Mouse (Mus musculus): Measurements from ENCODE around the gene Pqbp1.
"Not testable (repeated sequence)": the region's sequence is repeated elsewhere in the genome, so short reads cannot be mapped to it uniquely, and the experiment has no call there.

The Pqbp1 gene

GRCm38 (mm10) chrX:7898880-7899874 is at the start of gene Pqbp1, which contains the start of gene Timm17b:
Gene Pqbp1 (minus strand): TSS chrX:7899269.
Gene Timm17b (plus strand): TSS chrX:7899357.
- DNase-seq (ENCODE audit: low spot score in 2 of 2) = peak; percentile 84 to 87

GRCm38 (mm10) chrX:7947900-7948492 is 48.9 kb upstream of the Pqbp1 start:
- DNase-seq (ENCODE audit: low spot score in 2 of 2) = peak; percentile 86 to 88

GRCm38 (mm10) chrX:7947108-7947899 is 48.2 kb upstream of the Pqbp1 start, which contains the start of gene Hdac6:
Gene Hdac6 (minus strand): TSS chrX:7947889.
- DNase-seq (ENCODE audit: low spot score in 2 of 2) = no peak

DNA sequence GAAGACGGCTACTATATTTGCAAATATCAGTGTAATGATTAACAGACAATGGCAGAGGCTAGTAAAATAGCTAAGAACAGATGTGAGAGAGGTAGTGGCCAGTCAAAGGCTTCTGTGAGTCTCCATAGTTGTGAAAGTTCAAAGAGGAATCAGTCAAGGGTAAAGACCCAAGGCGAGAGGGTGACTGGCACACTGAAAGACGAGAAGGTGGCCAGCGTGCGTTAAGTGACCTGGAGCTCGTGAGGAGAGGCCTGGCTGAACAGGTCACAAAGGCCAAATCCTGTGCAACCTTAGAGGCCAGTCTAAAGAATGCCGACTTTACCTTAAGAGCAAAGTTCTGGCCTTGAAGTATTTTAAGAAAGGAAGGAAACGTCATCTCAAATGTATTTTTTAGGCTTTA is 46.5 kb upstream of the Pqbp1 start:
- no peak for DNase-seq (ENCODE audit: low spot score in 2 of 2)

DNA sequence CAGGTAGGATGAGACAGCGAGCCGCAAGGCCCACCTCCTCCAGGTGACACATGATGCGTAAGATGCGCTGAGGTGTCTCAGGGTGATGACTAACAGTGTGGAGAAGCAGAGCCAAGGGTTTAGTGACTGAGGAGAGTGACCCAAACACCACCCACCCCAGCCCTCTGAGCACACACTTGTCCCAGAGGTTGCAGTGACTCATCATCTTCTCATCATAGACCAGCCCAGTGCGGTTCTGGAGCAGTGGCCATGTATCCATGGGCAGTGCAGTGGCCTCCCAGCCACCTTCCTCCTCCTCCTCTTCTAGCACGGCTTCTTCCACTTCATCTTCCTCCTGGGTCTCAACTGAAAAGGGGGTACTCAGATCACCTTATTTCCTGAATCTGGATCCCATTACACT is 38.6 kb upstream of the Pqbp1 start:
- DNase-seq (ENCODE audit: low spot score in 2 of 2) = no peak

GRCm38 (mm10) chrX:7936874-7937273 is 37.8 kb upstream of the Pqbp1 start:
- DNase-seq (ENCODE audit: low spot score in 2 of 2) = no peak

- DNase-seq (ENCODE audit: low spot score in 2 of 2) = no peak
Measured at GRCm38 (mm10) chrX:7928270-7928790, 29.3 kb upstream of the Pqbp1 start, which contains the start of gene Eras. Gene Eras (minus strand): TSS chrX:7928607.

GRCm38 (mm10) chrX:7927116-7927515 is 28.0 kb upstream of the Pqbp1 start:
- no peak for DNase-seq (ENCODE audit: low spot score in 2 of 2)

DNA sequence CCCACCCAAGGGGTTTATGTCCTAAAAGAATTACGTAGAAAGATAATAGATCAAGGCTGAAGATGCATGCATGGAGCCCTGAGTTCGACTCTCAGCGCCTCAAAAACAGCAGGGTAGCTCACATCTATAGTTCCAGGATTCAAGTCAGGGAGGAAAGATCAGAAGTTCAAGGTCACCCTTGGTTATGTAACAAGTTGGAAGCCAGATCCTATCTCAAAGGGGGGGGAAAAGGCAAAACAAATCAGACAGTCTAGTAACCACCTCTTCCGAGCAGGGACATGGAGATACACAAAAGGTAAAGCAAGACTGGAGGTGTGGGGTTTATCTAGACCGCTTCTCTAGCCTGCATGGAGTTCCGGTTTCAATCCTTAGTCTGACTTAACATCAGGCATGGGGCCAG is 27.2 kb upstream of the Pqbp1 start:
- DNase-seq (ENCODE audit: low spot score in 2 of 2) = no peak

DNA sequence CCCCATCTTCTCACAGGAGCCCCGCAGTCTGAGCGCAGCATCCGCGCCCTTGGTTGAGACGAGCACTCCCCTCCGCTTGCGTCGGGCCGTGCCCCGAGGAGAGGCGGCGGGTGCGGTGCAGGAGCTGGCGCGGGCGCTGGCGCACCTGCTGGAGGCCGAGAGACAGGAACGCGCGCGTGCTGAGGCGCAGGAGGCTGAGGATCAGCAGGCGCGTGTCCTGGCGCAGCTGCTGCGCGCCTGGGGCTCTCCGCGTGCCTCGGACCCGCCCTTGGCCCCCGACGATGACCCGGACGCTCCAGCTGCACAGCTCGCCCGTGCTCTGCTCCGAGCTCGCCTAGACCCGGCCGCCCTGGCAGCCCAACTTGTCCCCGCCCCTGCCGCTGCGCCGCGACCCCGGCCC is 23.0 kb upstream of the Pqbp1 start:
- no peak for DNase-seq (ENCODE audit: low spot score in 2 of 2)

- no peak for DNase-seq (ENCODE audit: low spot score in 2 of 2)
Measured at GRCm38 (mm10) chrX:7919601-7920383, 20.7 kb upstream of the Pqbp1 start, which contains the start of gene Pcsk1n. Gene Pcsk1n (plus strand): TSS chrX:7919822.

DNA sequence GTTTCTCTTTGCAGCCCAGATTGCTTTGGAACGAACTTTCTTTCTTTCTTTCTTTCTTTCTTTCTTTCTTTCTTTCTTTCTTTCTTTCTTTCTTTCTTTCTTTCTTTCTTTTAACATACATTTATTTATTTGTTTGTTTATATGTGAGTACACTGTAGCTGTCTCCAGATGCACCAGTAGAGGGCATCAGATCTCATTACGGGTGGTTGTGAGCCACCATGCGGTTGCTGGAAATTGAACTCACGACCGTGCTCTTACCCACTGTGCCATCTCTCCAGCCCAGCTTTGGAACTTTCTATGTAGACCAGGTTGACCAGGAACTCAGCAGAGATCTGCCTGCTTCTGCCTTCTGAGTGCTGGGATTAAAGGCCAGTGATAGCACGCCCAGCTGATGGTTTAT is 18.9 kb upstream of the Pqbp1 start:
- DNase-seq (ENCODE audit: low spot score in 2 of 2) = not testable (repeated sequence)

- DNase-seq (ENCODE audit: low spot score in 2 of 2) = peak in 1 of 2 experiments; percentile 20
Measured at GRCm38 (mm10) chrX:7915669-7916068, 16.6 kb upstream of the Pqbp1 start.

GRCm38 (mm10) chrX:7910473-7910872 is 11.4 kb upstream of the Pqbp1 start:
- no peak for DNase-seq (ENCODE audit: low spot score in 2 of 2)

- not testable (repeated sequence) for DNase-seq (ENCODE audit: low spot score in 2 of 2)
Measured at GRCm38 (mm10) chrX:7909242-7909641, 10.2 kb upstream of the Pqbp1 start, which contains the start of gene Gm10490. Gene Gm10490 (plus strand): TSS chrX:7909542.

DNA sequence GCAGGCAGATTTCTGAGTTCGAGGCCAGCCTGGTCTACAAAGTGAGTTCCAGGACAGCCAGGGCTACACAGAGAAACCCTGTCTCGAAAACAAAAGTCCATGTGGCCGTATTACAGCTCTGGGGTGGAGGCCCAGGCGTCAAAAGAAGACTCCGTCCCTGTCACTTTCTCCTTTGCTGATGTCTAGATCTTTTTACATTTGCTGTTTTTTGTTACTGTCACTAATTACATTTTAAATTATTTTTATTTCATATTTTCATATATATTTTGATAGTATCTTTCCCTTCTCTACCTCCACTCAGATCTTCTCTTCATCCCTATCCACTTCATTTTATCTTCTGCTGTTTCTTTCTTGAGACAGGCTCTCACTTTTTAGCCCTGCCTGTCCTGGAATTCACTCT is 8.7 kb upstream of the Pqbp1 start, which contains the start of gene Gm10491:
Gene Gm10491 (minus strand): TSS at position 101 of the 400 bp plus-strand sequence.
- no peak for DNase-seq (ENCODE audit: low spot score in 2 of 2)

GRCm38 (mm10) chrX:7904441-7904840 is 5.4 kb upstream of the Pqbp1 start:
- DNase-seq (ENCODE audit: low spot score in 2 of 2) = no peak

GRCm38 (mm10) chrX:7898211-7898610 is 858 bp downstream of the Pqbp1 start:
- no peak for DNase-seq (ENCODE audit: low spot score in 2 of 2)

DNA sequence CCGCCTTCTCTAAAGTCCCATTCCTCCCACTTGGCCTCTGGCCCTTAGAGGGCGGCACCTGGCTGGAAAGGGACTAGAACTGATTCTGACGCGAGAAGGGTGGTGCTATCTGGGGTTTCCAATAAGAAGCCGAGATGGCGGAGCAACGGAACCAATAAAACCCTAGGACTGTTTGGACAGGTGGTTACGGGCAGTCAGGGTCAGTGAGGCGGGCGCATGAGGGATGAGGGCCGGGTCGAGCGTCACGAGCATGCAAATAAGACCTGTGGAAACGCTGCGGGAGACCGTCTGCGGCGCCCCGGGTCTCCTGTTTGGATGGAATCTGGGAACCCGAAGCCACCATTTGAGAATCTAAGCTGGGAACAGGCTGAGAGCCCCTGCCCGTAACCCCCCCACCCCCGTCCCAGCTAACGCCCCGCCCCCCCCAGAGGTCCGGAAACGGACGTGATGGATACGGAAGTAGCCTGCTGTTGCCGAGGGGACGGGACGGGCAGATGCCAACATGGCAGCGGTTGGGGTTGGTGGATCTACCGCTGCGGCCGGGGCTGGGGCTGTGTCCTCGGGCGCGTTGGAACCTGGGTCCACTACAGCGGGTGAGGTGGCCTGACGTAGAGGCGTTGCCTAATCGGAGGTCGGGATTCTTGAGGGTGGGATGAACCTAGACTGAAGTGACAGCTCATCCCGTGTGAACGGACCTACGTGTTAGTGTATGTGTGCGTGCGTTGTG is 15.1 kb downstream of the Pqbp1 start, which contains the start of gene Slc35a2:
Gene Slc35a2 (plus strand): TSS at position 188 of the 727 bp plus-strand sequence.
- peak; percentile 68 to 81 for DNase-seq (ENCODE audit: low spot score in 2 of 2)

GRCm38 (mm10) chrX:7879819-7880218 is 19.2 kb downstream of the Pqbp1 start:
- DNase-seq (ENCODE audit: low spot score in 2 of 2) = peak; percentile 58 to 78

Measured in spleen, postnatal 4 days (tissue).